Mouse (Mus musculus) cerebellum, adult 2 months (tissue): ENCODE results near the gene Mif. TPM values are rescaled to one million over a fixed set of nuclear protein-coding genes. Genes with fewer than 3 reads are reported as not detected.

Experiments
- DNase-seq, 2 experiments: peaks; one replicate each; pipeline ENCODE4 v3.0.0; 2021
- H3K27ac ChIP-seq: fragments of 200-500 bp; 2 replicates; pipeline ENCODE4 v1.5.1; 2012; ENCODE audit warnings: low read length, control low read depth, inconsistent platforms; ENCODE audit not compliant: insufficient read depth
- H3K27me3 ChIP-seq: fragments of 200-500 bp; 2 replicates; pipeline ENCODE4 v1.6.1; 2012; ENCODE audit warnings: inconsistent platforms, mild to moderate bottlenecking, low read length, moderate library complexity; ENCODE audit not compliant: control insufficient read depth, insufficient read depth
- H3K4me1 ChIP-seq: fragments of 200-500 bp; 2 replicates; pipeline ENCODE4 v1.6.1; 2011; ENCODE audit warnings: low read length; ENCODE audit not compliant: control insufficient read depth, insufficient read depth
- H3K4me3 ChIP-seq: fragments of 200-500 bp; replicated peaks from 2 replicates; pipeline ENCODE3; 2011; ENCODE audit warnings: mild to moderate bottlenecking, low read depth, low read length, control low read depth; ENCODE audit not compliant: insufficient read depth
- CTCF ChIP-seq: fragments of 200-500 bp; IDR thresholded peaks from 2 replicates; pipeline ENCODE4 v1.5.1; 2011; ENCODE audit warnings: low read depth, mild to moderate bottlenecking, control low read depth, low read length, moderate library complexity, borderline replicate concordance; ENCODE audit not compliant: insufficient read depth
- POLR2A ChIP-seq: fragments of 200-500 bp; IDR thresholded peaks from 2 replicates; pipeline ENCODE4 v1.6.1; 2011; ENCODE audit warnings: low read length, control low read depth, borderline replicate concordance; ENCODE audit not compliant: insufficient read depth
- WGBS: fragments of 180-500 bp; shearing (Covaris S2); methylation state at CpG from one replicate; pipeline ENCODE4 v1.1.7; 2018; 5-methylcytosine and 5-hydroxymethylcytosine counted together
- polyA plus RNA-seq: library from polyadenylated mRNA; depleted of rRNA; stranded (reverse); fragments of >200 nt; gene quantifications from 2 replicates; pipeline ENCODE4 v1.2.3, GENCODE M21; 2012; rRNA removed

Gene Mif
- polyA plus RNA-seq, 1 experiment, result 1,339 TPM

- Histone ChIP-seq H3K27ac (no peak overlapping the region), H3K27me3 (no peaks in the 10 kb centered on the region), H3K4me3 (no peak overlapping the region), H3K4me1 (no peaks in the 10 kb centered on the region)
- 84% methylated on average over 5 of the region's 5 CpGs for WGBS
- TF ChIP-seq POLR2A (no peak), CTCF (no peak)
- no peak for DNase-seq
Observed at GRCm38 (mm10) chr10:75819882-75820281, 40.2 kb downstream of the Mif start.

GRCm38 (mm10) chr10:75818641-75819040 is 41.4 kb downstream of the Mif start:
- WGBS, result 65% methylated on average over 10 of the region's 10 CpGs
- TF ChIP-seq CTCF (no peak), POLR2A (no peak)
- no peak overlapping the region for H3K4me3 ChIP-seq
- no peak overlapping the region for H3K27ac ChIP-seq
- H3K4me1 ChIP-seq, result no peaks in the 10 kb centered on the region
- no peaks in the 10 kb centered on the region for H3K27me3 ChIP-seq
- DNase-seq, result no peak

Other genes starting within 250 kb of the Mif start
- 18.5 and 22.0 TPM in 2 replicates for gene Susd2, start 216.2 kb downstream of the Mif start, polyA plus RNA-seq
- 48.6 and 62.2 TPM in 2 replicates for gene Cabin1, start 95.9 kb downstream of the Mif start, polyA plus RNA-seq
- gene Ddt, start 86.8 kb downstream of the Mif start, polyA plus RNA-seq, result 146 and 151 TPM in 2 replicates
- not detected in 2 replicates for gene Gm20441, start 79.3 kb downstream of the Mif start, polyA plus RNA-seq
- 8.5 and 8.7 TPM in 2 replicates for gene Gstt3, start 78.8 kb downstream of the Mif start, polyA plus RNA-seq
- gene Gstt1, start 61.7 kb downstream of the Mif start, polyA plus RNA-seq, result 37.6 and 40.1 TPM in 2 replicates
- gene Gstt4, start 37.7 kb downstream of the Mif start, polyA plus RNA-seq, result 0.14 TPM in 1 of 2 replicates, not detected in the other
- 21.0 and 26.6 TPM in 2 replicates for gene Gstt2, start 22.8 kb downstream of the Mif start, polyA plus RNA-seq
- 3.4 TPM in 2 replicates for gene Derl3, start 33.2 kb upstream of the Mif start, polyA plus RNA-seq
- 78.5 and 82.1 TPM in 2 replicates for gene Smarcb1, start 61.4 kb upstream of the Mif start, polyA plus RNA-seq
- 567 and 609 TPM in 2 replicates for gene Chchd10, start 72.9 kb upstream of the Mif start, polyA plus RNA-seq
- 2.3 and 3.0 TPM in 2 replicates for gene Mmp11, start 76.3 kb upstream of the Mif start, polyA plus RNA-seq
- 0.54 and 0.70 TPM in 2 replicates for gene Gm867, start 80.4 kb upstream of the Mif start, polyA plus RNA-seq
- gene Vpreb3, start 82.8 kb upstream of the Mif start, polyA plus RNA-seq, result 0.21 and 1.00 TPM in 2 replicates
- 0.08 TPM in 1 of 2 replicates, not detected in the other for gene Gm5134, start 94.3 kb upstream of the Mif start, polyA plus RNA-seq
- gene Zfp280b, start 172.4 kb upstream of the Mif start, polyA plus RNA-seq, result 17.9 and 18.1 TPM in 2 replicates